Mouse (Mus musculus): ENCODE measurements at regions not wholly inside any gene's neighbourhood (a gene's known extent, or its start where the extent isn't known, plus 50 kb on each side); places are given as distances from the start of the nearest gene placed in this dataset.

DNA sequence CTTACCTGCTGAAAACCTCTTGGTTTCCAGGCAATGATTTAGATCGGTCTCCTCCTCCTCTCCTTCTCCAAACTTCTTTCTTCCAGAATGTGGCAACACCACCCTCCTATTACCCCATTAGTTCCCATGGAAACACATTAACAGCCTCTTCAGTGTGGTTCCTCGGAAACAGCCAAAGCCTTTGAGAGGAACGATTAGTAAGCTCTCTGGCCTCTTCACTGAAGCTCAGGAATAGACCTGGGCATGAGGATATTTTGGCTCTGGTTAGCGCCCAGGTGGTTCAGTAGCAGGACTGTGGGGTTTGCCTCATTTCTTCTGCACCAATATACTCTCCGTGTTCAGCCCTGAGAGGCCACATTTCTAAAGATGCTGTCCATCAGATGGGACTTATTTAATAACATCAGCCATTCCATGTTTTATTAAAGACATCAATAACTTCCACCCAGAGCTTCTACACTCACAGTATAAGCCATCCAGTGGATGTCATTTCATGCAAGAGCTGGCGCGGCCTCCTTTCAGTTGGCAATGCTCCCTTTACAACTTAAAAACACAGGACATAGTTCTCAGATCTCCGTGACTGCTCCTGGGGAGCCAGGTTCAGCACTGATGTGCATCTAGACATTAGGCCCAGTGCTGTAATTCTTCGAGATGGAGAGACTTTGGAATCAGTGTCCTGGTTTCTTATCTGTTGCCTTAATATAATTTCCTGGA is 52.9 kb upstream of the Tcl1b2 start:
- H3K27me3 ChIP-seq, result no peaks in the 10 kb centered on the region
- WGBS, result 55% methylated on average over 9 of the region's 9 CpGs
- H3K36me3 ChIP-seq, result no peaks in the 10 kb centered on the region
- peaks cover 14% of the 10 kb centered on the region; the same call in 1 of the 2 replicates for H3K4me1 ChIP-seq (replicated peaks)
- H3K27ac ChIP-seq, result no peak overlapping the region
- H3K4me3 ChIP-seq (replicated peaks), result no peak overlapping the region
- H3K4me2 ChIP-seq, result no peak overlapping the region
- ATAC-seq (ENCODE audit: insufficient number of reproducible peaks, insufficient read depth, low FRiP score, low TSS enrichment, low read depth), result no peak
- no peak overlapping the region for H3K9ac ChIP-seq (replicated peaks)
- H3K9me3 ChIP-seq, result 0 out of 2 replicates have a peak, but pooled peaks cover 5% of the 10 kb centered on the region

DNA sequence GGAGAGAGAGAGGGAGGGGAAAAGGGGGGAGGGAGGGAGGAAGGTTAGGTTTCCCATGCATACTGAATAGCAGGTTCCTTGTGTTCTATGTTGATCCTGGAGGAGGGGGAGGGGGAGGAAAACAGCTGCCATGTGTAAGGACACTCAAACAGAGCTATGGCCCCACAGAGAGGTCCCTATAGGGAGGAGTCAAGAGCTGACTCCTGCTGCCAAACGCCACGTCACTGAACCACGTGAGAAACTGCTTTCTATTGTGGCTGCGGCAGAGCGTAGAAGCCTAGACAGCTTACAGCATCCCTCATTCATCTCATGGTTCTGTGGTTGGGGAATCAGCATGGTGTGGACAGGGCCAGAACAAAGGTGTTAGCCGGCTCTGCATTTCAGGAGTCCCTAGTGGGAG is 52.3 kb upstream of the Tcl1b2 start:
- H3K9me3 ChIP-seq, result 0 out of 2 replicates have a peak, but pooled peaks cover 5% of the 10 kb centered on the region
- no peak overlapping the region for H3K4me3 ChIP-seq (replicated peaks)
- H3K27me3 ChIP-seq, result no peaks in the 10 kb centered on the region
- WGBS, result 60% methylated on average over 6 of the region's 6 CpGs
- peak; percentile 73; the same call in 1 of the 2 replicates for ATAC-seq (ENCODE audit: insufficient number of reproducible peaks, insufficient read depth, low FRiP score, low TSS enrichment, low read depth)
- H3K4me2 ChIP-seq, result no peak overlapping the region
- no peaks in the 10 kb centered on the region for H3K36me3 ChIP-seq
- H3K4me1 ChIP-seq (replicated peaks), result peaks cover 14% of the 10 kb centered on the region; the same call in 1 of the 2 replicates
- H3K9ac ChIP-seq (replicated peaks), result no peak overlapping the region
- no peak overlapping the region for H3K27ac ChIP-seq

Data from limb, embryonic 12.5 days (tissue).